Mouse (Mus musculus): ENCODE results near the gene Reln. TPM values are rescaled to one million over a fixed set of nuclear protein-coding genes. Genes with fewer than 3 reads are reported as not detected.

The Reln gene
- total RNA-seq, 2 experiments from 2014 or later: 1.6 to 2.0 TPM

DNA sequence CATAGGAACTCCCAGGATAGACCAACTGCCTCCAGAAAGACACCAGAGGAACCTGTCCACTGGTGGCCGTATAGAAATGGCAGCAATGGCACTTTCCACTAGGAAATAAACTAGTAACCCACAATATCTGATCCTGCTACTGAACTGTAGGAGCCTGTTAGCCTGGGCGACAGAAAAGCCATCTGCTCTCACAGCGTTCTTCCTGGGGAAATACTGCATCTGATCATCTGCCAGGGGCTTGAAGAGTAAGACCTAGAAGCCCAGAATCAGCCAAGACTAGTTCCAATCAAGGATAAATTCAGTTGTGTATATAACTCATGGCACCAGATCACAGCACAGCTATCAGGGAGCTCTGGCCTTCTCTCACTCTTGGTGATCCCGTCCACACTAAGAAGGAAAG lies 33.5 kb downstream of the Reln start:
- intact Hi-C loops (cut with DNase I): no loop called here

DNA sequence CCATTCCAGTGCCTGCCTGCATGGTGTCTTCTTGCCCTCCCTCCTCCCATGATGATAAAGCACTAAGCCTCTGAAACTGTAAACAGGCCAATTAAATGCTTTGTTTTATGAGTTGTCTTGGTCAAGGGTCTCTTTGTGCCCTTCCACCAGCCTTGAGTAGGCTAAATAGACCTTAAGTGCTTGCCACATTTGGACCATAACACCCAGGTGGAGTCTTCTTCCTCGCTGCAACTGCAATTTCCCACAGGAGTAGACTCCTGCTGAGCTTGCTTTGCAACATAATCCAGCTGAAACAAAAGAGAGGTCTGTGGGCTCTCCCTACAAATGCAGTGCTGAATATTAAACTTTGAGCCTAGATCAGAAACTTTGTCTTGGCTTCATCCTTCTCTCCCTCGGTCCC lies 35.5 kb downstream of the Reln start:
- intact Hi-C loops (cut with DNase I): no loop called here
- no peak for DNase-seq

More for the DNA sequence above, 33.5 kb downstream of the Reln start:
- no peak for DNase-seq

DNA sequence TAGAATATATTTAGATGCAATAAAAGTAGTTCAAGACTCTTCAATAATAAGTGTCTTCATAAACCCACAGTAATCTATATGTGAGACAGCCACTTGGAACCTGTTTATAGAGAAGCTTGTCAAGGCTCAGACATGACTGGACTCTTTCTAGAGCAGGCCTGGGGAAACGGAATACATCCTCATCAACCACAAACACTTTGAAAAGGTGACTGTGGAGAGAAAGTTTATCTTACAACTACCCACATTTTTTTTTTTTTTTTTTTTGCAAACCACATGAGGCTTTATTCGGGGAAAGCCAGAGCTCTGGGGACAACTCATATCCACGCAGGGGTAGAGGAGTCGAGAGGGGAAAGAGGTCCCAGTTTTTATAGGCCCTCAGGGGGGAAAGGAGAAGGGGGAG lies 36.6 kb downstream of the Reln start:
- DNase-seq: no peak
- intact Hi-C loops (cut with DNase I): no loop called here

DNA sequence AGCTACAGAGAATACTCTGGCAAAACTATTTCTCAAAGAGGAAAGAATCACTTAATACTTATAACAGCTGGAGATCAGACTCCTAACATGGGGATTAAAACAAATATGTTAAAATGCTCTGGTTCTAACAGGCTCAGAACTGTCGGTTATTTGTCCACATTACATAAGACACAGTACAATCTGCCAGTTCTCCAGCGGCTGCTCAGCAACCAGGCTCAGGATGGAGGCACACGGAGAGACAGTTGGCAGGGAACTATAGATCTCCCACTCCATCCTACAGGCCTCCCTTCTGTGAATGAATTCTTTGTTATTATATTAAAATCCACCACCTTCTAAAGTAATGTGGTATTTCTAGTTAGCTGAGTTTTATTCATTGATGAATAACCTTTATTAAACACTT lies 37.4 kb downstream of the Reln start:
- intact Hi-C loops (cut with DNase I): no loop called here
- no peak for DNase-seq

DNA sequence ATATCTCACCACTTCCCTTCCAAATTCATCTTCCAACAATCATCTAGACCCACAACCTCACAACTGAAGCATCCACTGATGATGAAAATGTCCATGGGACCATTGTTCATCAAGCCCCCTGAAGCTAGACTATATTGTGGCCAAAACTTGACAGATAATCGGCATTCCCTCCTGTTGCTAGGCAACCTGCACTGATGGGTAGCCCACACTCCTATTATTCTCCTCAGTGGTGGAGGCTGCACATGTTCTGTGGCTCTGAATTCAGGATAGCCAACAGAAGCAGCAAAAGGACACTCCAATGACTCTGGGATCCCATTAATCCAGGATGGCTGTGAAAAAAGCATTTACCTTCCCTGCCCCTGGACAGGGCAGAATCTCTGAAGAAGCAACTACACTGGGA lies 40.8 kb downstream of the Reln start:
- intact Hi-C loops (cut with DNase I): no loop called here
- DNase-seq: no peak

DNA sequence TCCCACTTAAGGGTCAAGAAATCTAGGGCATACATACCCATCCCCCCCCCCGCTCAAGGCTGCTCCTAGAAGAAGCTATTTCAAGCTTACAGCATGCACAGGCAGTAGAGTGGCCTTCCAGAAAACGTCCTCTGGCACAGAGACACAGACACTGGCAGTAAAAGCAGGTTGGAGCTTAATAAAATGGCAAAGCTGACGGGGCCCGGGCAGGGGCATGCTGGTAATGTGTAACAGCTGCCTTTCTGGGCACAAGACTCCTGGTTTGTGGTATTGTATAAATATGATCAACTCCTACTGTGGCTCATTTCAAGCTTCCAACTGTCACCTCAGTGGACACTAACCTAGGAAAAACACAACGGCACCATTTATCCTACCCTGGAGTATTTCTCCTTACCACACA lies 42.2 kb downstream of the Reln start:
- intact Hi-C loops (cut with DNase I): no loop called here
- DNase-seq: peak in 1 of 2 experiments; percentile 12

DNA sequence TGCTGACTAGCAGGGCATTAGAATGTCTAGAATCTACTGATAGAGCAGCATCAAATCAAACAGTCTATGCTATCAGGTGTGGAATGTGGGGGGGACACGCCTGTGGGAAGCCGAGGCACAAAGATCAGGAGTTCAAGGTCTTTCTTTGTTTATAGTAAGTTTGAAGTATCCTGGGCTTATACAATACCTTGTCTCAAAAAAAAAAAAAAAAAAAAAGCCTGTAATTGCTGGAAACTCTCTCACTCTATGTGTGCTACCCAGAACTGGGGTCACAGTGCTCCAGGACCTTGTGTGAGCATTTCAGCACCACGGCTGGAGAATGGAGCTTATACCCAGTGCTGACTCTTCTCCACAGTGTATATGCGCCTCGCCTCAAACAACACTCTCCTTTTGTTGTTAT lies 43.7 kb downstream of the Reln start:
- intact Hi-C loops (cut with DNase I): no loop called here
- DNase-seq: no peak

DNA sequence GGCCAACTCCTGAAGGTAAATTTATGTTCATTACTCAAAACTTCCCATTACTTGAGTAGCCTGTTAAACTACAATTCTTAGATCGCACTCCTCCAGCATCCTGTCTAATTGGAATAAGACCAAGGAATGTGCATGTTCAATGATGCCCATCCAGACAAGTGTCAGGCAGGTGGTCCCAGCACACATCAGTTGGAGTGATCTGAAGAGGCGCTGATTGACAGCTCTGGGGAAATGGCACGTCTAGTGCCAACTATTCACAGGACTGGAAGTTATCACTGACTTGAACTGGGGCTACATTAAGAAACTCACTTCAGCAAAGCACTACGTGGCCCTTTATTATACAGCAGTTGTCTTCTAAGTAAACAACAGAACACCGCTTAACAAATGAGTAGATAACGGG lies 44.5 kb downstream of the Reln start:
- no peak for DNase-seq
- intact Hi-C loops (cut with DNase I): no loop called here

DNA sequence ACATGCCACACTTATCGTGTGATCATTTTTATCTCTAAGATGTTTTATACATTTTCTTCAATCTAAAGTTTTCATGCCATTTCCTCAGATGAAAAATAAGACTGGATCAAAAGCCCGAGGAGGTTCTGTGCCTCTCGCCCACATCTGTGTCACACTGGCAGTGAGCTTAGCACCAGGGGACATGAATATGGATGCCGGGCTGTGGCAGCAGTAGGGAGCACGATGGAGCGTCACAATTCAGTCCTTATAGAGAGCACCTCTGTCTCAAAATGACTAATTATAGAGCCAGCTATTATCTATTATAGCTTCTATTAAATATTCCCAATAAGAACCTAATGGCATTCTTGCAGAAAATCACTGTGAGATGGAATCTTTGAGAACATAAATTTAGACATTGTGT lies 49.3 kb downstream of the Reln start:
- intact Hi-C loops (cut with DNase I): no loop called here
- no peak for DNase-seq

DNA sequence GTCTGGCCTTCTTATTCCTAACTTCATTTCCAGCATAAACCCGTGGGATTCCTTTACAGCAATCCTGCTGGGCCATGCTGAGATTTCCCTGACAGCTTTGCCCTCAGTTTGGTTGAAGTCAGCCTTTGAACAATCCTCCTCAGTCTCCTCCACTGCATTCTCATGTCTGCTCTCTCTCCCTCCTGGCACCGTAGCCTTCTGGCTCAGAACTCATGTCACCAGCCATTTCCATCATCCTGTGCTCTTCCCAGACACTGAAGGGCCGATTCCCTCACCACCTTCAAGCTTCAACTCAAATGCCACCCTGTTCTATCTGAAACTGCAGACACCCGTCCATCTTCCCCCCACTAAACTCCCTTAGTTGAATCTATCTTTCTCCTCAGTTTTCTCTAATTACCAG lies 53.1 kb downstream of the Reln start:
- intact Hi-C loops (cut with DNase I): no loop called here
- no peak for DNase-seq

DNA sequence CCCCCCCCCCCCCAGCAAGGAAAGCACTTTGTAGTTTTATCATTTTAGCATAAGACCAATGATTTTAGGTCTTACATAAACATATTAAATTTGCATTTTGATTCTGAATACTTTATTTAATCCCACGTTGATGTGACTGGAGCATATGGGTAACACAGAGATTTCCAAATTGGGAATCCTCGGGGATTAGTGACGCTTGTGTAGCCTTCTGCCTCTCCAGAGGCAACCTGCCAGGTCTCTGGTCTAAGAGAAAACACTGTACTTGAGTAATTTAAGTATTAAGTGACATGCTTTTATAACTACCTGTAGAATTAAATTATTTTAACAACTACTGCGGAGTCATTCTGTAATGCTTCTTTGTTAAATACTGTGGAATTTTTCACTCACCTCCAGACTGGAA lies 59.1 kb downstream of the Reln start:
- DNase-seq: no peak
- intact Hi-C loops (cut with DNase I): no loop called here

DNA sequence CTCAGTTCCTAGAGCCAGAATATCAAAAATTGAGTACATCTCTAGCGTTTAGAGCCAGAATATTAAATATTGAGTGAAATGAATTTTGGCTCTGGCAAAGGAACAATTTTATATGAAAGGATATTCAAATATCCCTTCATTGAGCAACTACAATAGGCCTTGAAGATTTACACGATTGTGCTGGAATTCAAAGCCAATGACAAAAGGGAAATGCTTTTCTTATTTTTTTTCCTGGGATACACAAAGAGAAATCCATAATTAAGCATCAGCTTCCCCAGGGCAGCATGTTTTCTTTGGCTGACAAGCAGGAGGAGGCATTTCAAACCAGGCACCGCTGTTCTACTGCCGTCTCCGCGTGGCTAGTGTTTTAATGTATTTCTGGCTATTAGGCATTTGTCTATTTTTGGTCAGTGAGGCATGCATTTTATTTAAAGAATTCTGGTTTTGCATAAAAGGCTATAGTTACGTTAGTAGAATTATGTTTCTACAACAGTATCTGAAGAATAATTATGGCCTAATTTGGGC lies 62.3 kb downstream of the Reln start:
- intact Hi-C loops (cut with DNase I): no loop called here
- DNase-seq: no peak

DNA sequence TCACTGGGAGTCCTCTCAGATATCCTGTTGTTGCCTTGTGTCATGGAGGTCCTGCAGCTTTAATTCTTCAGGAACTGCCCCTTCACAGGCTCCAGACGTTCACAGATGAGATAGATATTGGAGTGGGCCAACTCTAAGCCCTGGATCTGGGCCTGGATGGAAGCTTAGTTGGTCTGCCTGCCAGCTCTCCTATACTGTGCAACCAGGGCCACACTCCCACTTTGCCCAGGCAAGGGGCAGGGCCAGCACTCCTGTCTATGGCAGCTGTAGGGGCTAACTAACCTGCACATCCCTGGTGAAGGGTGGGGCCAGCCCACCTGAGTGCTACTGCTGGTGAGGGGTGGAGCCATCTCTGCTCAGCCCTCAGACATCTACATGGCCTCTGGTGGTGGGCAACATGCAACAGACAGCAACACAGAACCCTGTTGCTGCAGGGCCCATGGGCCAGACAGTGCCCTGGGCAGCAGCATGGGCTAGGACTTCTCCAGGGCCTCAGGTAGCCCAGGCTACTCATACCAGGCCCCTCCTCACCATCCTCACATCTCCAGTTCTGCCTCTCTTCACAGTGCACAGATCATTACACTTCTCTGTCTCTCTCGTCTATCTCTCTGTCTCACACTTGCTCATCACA lies 63.9 kb downstream of the Reln start:
- DNase-seq: no peak
- intact Hi-C loops (cut with DNase I): no loop called here

DNA sequence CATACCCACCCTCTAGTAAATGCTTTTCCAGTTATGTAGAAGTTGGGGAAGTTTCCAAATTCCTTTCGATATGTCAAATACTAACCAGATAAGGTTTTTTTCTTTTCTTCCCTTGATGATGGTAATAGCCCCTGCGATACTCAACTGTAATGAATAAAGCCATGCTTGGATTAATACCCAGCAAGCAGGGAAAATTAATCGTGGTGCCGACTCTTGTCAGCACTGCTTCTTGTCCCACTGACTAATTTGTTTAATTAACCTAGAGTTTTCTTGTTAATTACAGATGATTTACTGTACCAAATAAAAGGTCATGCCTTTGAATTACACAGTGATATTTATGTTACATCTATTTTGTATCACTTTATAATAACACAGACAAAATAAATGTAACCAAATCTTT lies 65.3 kb downstream of the Reln start:
- DNase-seq: no peak
- intact Hi-C loops (cut with DNase I): no loop called here

DNA sequence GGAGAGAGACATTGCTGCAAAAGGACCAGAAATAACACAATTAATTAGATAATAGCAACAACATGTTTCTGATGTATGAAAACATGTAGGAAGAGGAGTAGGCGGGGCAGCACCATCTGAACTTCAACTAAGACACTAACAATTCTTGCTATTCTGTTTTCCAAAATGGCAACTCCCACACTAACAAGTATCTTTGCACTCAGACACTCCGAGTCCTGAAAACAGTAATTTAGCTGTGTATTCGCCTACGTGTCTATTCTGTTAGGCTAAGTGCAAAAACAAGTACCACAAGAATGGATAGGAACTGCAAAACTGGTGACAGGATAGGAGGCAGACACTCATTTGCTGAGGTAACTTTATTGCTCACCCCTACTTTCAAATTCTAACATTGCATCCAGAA lies 70.4 kb downstream of the Reln start:
- no peak for DNase-seq
- intact Hi-C loops (cut with DNase I): no loop called here

DNA sequence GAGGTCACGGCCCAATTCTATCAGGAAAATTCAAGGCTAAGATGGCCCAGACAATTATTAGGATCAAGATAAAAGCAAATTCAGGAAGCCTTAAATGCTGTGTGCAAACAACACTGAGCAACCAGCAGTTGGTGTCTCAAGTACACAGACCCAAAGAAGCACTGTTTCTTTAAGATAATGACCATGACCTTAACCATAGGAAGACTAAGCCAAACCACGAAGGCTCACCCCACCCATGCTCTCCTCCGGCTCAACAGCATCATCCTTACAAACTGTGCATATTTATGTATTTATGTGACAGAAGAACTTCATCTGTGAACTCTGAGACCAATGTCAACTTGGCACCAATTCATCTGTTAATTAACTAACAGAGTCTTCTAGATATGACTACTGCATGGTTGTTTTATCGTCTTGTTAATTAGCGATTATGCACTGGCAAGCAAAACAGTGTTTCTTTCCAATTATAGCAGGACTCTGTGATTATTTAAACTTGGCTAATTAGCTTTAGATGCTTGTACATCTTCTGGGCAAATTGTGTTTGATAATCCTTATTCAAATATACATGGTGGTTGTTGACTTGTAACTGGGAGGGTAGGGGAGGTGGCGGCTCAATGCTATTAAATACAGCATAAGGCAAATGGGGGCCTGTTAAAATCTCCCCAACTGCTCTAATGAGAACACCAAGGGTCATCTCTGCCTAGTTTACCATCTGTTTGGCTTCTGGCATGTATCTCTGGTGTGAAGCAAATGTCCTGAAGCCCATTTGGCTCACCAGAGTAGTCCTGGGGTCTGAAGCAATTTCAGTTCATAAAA lies 77.8 kb downstream of the Reln start:
- DNase-seq: no peak
- intact Hi-C loops (cut with DNase I): no loop called here

DNA sequence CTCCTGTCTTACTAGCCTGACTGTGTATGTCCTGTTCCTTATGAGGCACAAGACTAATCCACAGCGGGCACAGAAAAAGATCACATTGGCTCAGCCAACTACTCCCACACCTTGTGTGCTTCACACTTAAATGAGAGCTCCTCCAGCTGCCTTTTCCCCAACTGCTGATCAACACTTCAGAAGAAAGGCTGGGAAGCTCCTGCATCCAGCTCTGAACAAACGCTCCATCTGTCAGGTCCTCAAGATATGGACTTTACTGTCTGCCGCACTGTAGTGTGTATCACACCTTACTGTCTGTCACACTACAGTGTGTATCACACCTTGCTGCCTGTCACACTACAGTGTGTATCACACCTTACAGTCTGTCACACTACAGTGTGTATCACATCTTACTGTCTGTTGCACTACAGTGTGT lies 82.1 kb downstream of the Reln start:
- DNase-seq: no peak
- intact Hi-C loops (cut with DNase I): no loop called here

DNA sequence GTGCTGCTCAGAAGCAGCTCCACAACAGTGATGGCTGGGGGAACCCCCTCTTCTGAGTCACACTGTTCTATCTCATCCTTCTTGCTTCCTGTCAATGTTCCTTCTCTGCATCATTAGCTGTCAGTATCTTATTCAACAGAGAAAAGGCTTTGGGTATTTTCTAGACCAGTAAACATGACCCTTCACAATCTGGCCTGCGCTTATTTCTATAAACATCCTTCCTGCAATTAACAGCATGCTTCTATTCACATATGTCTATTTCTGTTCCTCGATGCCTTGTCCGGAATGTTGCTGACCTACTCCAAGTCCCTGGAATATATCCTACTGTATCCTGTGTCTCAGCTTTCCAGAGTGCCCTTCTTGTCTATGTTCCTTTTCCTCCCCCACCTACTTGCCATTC lies 89.2 kb downstream of the Reln start:
- intact Hi-C loops (cut with DNase I): no loop called here
- no peak for DNase-seq

DNA sequence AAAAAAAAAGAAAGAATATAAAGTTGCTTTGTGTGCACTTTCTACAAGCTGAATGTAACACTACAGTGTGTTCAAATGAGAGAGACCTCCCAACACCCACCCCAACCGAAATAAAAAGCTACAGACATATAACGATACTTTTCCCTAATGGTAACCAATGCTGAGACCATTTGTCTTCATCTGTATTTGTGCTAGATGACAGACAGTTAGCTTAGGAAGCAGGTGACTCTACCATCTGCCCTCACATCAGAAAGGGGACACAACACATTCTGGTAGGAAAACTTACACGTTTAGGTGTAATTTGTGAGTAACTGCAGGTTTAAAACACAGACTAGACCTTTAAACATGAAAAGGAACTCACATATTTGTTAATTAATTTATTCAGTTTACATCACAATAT lies 90.6 kb downstream of the Reln start:
- intact Hi-C loops (cut with DNase I): no loop called here
- DNase-seq: no peak

DNA sequence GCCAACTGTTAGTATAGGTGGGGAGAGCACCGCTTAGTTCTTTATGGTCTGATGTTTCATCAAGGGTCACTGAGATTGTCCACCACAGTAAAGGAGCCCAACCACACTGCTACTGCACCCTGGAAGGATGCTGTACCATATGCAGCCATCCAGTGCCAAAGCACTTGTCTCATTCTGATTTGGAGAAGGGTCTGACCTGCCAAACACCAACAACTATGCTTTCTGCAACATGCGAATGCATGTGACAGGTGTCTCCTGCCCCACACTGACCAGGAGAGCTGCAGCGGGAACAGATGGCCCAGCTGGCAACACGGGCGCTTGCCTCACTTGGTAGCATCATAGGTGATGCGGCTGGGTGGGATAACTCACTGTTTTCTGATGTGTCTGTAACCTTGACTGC lies 91.2 kb downstream of the Reln start:
- intact Hi-C loops (cut with DNase I): no loop called here
- no peak for DNase-seq

DNA sequence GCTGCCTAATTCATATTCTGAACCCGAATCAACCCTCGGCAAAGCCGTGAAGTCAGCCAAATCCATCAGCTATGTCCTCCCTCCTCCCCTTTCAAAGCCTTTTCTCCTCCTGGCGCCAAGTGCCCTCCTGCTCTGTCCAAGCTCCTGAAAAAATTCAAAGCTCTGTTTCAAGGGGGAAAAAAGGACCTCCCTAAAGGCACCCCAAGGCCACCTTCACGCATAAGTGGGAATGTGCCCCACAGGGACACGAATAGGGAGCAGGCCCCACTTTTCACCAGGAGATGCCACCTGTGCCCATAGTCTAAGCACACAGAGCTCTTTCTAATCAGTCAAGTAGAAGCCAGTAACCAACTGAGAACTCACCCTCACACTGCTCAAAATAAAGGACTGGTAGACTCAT lies 96.7 kb downstream of the Reln start:
- intact Hi-C loops (cut with DNase I): no loop called here

DNA sequence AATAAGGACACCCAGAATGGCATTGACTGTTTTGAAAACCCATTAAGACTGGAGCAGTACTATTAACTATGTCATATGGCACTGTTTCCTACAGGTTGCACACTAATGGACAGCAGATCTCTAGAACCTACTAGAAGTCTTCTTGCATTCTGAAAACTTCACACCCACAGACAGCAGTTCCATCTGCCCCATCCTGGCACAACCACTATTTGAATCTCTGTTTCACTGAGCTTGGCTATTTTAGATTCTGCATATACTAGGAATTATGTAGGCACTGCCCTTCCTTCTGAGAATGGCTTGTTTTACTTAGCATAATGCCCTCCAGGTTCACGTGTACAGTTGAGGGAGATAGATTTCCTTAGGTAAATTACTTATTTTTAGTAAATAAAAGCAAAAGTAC lies 99.4 kb downstream of the Reln start:
- DNase-seq: no peak
- intact Hi-C loops (cut with DNase I): no loop called here

More for the DNA sequence above, 96.7 kb downstream of the Reln start:
- no peak for DNase-seq
